Mouse (Mus musculus) cortical plate, adult 2 months (tissue): ENCODE data around the gene Gjc1. TPM values are rescaled to one million over a fixed set of nuclear protein-coding genes. Genes with fewer than 3 reads are reported as not detected.

Source experiments
- H3K27ac ChIP-seq: fragments of 200-500 bp; 2 replicates; pipeline ENCODE4 v1.5.1; 2012; ENCODE audit warnings: low read length, control low read depth, inconsistent platforms; ENCODE audit not compliant: insufficient read depth
- H3K4me1 ChIP-seq: fragments of 200-500 bp; 2 replicates; pipeline ENCODE4 v1.6.1; 2011; ENCODE audit warnings: low read length; ENCODE audit not compliant: control insufficient read depth, insufficient read depth
- H3K4me3 ChIP-seq: fragments of 200-500 bp; 2 replicates; pipeline ENCODE4 v1.5.1; 2011; ENCODE audit warnings: mild to moderate bottlenecking, low read length, control low read depth; ENCODE audit not compliant: insufficient read depth
- CTCF ChIP-seq: fragments of 200-500 bp; IDR thresholded peaks from 2 replicates; pipeline ENCODE4 v1.5.1; 2011; ENCODE audit warnings: mild to moderate bottlenecking, control low read depth, low read length; ENCODE audit not compliant: insufficient read depth; ENCODE audit errors: extremely low read depth
- POLR2A ChIP-seq: fragments of 200-500 bp; IDR thresholded peaks from 2 replicates; pipeline ENCODE4 v1.6.1; 2011; ENCODE audit warnings: mild to moderate bottlenecking, low read length, control low read depth; ENCODE audit not compliant: insufficient read depth; ENCODE audit errors: extremely low read depth
- polyA plus RNA-seq: library from polyadenylated mRNA; depleted of rRNA; stranded (reverse); fragments of >200 nt; gene quantifications from 2 replicates; pipeline ENCODE4 v1.2.3, GENCODE M21; 2012; rRNA removed

Gene Gjc1
- polyA plus RNA-seq, 1 experiment = 7.6 TPM

DNA sequence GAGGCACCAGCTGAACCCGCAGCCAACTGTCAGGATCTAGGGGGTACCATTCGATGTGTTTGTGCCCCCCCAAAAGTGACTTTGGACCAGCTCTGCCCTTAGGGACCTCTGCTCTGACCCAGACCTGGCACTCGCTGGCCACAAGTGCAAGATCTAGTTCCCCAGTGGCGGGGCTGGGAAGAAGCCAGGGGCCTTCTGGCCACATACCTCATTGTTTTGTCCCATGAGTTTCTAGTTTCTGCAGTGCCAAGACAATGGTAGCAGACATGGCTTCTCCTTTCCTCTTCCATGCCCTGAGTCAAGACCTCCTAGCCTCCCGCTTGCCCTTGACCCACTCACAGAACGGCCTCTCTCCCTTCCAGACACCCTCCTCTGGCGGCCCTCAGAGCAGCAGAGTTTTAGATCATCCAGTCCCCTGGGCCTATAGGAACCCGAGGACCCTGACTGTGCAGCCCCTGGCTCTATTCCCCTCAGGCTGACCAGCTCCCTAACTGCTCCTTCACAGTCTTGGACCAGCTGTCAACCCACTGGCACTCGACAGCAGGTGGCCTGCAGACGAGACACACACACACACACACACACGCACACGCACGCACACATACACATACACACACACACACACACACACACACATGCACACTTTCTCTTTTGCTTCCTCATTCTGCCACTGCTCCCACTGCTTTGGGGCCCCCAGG, 66.5 kb downstream of the Gjc1 start:
- H3K4me1 ChIP-seq = peaks cover 6% of the 10 kb centered on the region
- no peak for TF ChIP-seq POLR2A
- TF ChIP-seq CTCF = no peak
- no peak overlapping the region for H3K27ac ChIP-seq

DNA sequence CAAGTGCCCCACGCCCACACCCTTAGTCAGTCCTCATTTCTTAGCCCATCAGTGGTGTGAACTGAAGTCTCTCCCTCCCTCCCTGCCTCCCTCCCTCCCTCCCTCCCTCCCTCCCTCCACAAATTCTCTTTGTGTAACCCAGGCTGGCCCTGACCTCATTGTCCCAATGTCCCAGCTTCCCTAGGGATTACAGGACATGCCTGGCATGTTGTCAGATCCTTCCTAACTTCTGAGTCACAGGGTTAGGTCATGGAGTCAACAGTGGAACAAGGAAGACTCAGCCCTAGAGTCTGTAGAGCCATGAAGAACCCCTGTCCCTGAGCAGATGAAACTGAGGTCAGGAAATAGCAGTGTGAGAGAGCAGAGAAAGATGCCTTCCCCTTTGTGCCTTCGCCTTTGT, 69.8 kb downstream of the Gjc1 start:
- Histone ChIP-seq H3K27ac (no peak overlapping the region), H3K4me3 (no peak overlapping the region), H3K4me1 (peaks cover 6% of the 10 kb centered on the region)
- no peak for TF ChIP-seq POLR2A
- TF ChIP-seq CTCF = no peak

More for the DNA sequence above, 66.5 kb downstream of the Gjc1 start:
- H3K4me3 ChIP-seq = no peak overlapping the region

Other genes starting within 250 kb of the Gjc1 start
- 8.0 and 8.2 TPM in 2 replicates for gene Gm11627, start 240.2 kb downstream of the Gjc1 start, polyA plus RNA-seq
- gene Fzd2, start 215.3 kb downstream of the Gjc1 start, polyA plus RNA-seq = 11.4 and 11.8 TPM in 2 replicates
- gene Meioc, start 156.0 kb downstream of the Gjc1 start, polyA plus RNA-seq = not detected in 2 replicates
- 24.4 and 24.7 TPM in 2 replicates for gene Ccdc43, start 121.9 kb downstream of the Gjc1 start, polyA plus RNA-seq
- 101 and 118 TPM in 2 replicates for gene Adam11, start 58.3 kb downstream of the Gjc1 start, polyA plus RNA-seq
- 11.5 and 12.3 TPM in 2 replicates for gene Higd1b, start 16.1 kb upstream of the Gjc1 start, polyA plus RNA-seq
- gene Eftud2, start 61.3 kb upstream of the Gjc1 start, polyA plus RNA-seq = 94.0 and 101 TPM in 2 replicates
- 3.0 and 3.6 TPM in 2 replicates for gene Ccdc103, start 61.5 kb upstream of the Gjc1 start, polyA plus RNA-seq
- 0.13 TPM in 2 replicates for gene Fam187a, start 65.5 kb upstream of the Gjc1 start, polyA plus RNA-seq
- gene Gfap, start 81.2 kb upstream of the Gjc1 start, polyA plus RNA-seq = 179 and 186 TPM in 2 replicates
- gene Kif18b, start 105.4 kb upstream of the Gjc1 start, polyA plus RNA-seq = 0.17 and 0.40 TPM in 2 replicates
- 15.3 and 15.8 TPM in 2 replicates for gene C1ql1, start 127.0 kb upstream of the Gjc1 start, polyA plus RNA-seq
- gene Nmt1, start 208.5 kb upstream of the Gjc1 start, polyA plus RNA-seq = 74.3 and 77.1 TPM in 2 replicates
- gene Dcakd, start 208.6 kb upstream of the Gjc1 start, polyA plus RNA-seq = 57.4 and 59.6 TPM in 2 replicates